Mouse (Mus musculus) WW6 (cell line): ENCODE results near the gene Col5a3.

Source experiments
- DNase-seq: peaks from one replicate; pipeline ENCODE4 v3.0.0-alpha.2; 2013; ENCODE audit warnings: low read depth, low spot score

Gene Col5a3

DNA sequence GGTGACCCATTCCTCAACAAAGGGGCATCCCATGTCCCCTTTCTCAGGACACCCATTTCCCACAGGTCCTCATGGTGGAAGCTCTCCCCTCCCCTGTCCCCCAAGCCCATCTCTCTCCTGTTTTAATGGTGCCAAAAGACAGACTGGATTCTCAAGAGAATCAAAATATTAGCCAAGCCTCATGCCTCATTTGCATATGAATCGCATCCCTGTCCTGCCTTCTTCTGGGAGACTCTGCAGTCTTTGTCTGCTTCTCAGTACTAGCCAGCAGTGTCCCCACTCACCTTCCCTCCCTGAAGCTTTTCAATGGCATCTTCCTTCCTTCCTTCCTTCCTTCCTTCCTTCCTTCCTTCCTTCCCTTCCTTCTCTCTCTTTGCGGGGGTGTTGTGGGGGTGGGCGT is 67.2 kb downstream of the Col5a3 start:
- DNase-seq: no peak

DNA sequence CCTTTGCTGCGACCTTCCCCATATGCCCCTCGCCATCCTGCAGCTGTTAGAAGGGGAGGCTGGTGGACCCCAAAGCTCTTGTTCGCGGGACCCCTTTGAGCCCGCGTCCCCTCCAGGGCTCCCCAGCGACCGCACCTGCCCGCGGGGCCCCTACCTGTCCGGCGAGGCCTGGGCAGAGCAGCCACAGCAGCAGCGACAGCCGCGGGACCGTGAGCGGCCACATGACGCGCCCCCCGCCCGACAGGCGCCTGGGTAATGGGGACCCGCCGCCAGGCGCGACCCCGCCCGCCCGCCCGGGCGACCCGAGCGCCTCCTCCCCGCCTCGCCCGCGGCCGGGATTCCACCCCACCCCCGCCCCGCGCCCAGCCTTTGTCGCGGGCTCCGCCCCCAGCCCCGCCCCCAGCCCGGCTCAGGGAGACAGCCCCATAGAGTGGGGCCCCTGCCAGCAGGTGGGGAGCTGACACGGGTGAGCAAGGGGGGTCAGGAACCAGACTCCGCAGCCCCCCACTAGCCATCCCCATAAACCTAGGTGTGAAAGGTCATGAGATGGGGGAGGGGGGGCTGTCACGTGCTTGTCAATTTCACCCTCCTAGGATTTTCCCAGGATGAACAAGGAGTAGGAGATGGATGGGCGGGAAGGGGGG is 68.7 kb downstream of the Col5a3 start, which contains the start of gene Olfm2:
Olfm2 (minus strand) TSS at position 333 of the 644 bp plus-strand sequence.
- no peak for DNase-seq

DNA sequence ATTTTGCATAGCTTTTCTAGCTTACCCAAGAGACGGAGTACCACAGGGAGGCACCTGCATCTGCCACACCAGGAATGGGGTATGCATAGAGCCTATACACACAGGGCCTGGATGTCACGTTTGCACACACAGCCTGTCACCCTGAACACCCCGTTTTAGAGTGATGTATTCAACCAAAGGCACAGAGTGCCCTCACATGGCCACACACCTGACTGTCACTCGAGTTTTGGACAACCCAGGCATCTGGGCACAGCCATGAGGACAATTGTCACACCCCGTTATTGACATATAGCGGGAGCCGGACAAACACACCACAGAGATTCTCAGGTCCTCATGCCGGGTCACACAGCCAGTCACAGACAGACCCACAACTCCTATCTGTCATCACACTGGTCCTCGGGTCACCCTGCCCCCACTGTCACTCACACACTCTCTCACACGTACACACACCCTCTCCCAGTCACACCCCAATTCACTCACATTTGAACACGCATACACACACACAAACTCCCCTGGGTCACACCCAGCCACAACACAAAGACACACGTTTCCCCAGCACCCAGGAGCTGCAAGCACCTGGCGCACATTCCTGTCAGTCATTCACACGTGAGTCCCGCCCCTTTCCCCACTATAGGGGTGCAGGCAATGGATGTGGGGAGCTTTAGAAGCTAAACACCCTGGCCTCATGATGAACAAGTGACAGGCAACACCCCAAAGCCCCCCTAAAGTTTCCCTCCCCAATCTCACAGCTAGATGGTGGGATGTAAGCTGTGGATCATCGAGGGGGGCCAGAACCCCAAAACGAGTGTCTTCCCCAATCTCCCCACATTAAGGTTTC is 69.5 kb downstream of the Col5a3 start:
- DNase-seq: no peak

DNA sequence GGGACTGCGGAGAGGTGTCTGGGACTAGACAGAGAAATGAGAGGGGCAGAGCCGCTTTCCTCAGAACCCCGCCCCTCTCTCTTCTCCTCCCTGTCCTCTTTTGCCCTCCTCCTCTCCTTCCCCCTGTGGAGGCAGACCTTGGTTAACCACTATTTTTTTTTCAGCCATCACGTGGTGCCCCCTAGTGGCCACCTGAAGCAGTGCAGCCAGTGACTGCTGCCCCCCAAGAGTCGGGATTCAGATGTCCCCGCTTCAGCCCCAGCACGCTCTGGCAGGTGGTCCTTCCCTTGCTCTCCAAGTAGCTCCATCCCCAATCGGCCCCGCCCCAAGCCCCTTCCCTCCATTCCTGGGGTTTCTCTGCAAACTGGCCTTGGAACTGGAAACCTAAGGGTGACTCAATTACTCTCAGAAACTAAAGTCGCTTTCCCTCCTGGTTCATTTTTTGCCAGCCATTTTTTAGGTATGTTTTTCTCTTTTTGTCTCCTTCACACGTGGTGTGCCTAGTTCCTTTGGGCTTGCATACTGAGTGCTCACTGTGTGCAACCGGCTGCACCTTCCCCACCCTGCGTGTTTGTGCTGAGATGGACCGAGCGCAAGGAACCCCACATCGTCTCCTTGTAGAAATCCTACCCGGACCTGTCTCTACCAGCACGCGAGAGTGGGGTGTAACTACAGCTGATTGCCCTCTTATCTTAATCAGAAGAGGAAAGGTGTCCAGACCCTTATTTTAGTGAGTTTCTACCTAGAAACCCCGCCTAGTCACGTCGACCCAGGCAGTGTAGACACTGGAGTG is 70.7 kb downstream of the Col5a3 start:
- no peak for DNase-seq

DNA sequence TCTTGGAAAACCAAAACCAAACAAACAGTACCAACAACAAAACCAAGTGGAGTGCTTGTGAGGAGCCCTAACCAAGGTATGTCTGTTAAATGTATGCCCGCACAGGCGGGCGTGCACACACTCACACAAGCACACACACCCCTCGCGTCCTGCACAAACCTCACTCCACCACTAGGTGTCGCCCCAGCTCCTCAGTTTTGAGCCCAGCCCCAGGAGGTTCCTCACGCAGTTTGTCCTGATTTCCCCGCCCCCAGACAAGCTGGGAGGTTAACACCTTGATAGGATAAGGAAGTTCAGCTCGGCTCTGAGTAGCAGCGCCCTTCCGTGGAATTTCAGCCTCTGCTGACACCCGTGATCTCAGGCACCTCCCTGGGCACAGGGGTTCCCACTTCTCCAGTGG is 74.5 kb downstream of the Col5a3 start:
- peak; percentile 80 for DNase-seq

DNA sequence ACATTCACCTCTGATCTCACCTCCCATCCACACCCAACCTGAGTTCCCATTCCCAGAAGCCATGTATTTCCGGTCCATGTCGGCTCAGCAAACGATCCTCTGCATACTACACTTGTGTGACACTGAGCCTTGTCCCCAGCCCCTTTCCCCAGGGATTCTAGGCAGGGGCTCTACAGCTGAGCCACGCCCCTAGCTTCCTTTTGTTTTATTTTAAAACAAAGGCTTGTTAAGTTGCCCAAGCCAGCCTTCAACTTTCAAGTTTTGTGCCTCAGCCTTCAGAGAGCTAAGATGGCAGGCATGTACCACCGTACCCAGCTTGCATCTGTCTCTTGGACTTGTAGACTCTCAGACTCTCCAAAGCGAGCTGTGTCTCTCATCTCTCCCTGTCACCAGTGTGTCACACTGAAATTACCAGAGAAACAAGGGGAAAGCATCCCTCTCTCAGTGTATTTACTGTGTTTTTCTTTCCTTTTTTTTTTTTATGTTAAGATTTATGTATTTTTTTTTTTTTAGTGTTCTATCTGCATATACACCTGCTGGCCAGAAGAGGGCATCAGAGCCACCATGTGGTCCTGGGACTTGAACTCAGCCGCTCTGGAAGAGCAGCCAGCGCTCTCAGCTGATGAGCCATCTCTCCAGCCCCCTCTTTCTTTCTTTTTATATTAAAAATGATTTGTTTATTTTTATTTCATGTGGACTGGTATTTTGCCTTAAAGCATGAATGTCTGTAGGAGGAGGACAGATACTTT is 76.4 kb downstream of the Col5a3 start:
- DNase-seq: no peak

DNA sequence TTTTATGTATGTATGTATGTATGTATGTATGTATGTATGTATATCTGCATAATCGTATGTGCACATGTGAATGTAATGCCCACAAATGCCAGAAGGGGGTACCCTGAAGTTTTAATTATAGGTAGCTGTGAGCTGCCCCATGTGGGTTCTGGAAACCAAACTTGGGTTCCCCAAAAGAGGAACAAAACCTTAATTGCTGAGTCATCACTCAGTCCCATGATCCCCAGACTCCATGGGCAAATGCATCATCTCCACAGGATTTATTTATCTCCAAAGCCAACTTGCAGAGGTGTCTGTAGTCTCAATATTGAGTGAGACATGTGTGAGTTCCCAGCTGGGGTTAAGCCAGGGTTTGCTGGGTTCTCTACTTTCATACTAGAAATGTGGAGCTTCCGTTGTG is 77.6 kb downstream of the Col5a3 start:
- DNase-seq: no peak

DNA sequence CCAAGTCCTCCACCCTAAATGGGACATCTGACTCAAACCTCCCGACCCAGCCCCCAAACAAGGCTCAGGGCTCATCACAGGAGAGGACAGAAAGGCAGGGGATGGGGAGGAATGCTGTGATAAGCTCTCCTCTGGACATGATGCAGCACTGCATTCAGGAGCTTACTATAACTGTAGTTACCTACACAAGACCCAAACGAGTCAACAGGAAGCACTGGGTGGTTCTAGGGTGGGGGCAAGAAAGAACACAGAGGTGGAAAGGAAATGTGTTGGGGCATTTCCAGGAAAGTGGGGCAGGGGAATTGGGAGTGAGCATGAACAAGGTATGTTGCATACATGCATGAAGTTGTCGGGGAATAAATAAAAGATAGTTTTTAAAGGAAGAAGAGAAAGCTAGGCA is 80.2 kb downstream of the Col5a3 start:
- DNase-seq: no peak

DNA sequence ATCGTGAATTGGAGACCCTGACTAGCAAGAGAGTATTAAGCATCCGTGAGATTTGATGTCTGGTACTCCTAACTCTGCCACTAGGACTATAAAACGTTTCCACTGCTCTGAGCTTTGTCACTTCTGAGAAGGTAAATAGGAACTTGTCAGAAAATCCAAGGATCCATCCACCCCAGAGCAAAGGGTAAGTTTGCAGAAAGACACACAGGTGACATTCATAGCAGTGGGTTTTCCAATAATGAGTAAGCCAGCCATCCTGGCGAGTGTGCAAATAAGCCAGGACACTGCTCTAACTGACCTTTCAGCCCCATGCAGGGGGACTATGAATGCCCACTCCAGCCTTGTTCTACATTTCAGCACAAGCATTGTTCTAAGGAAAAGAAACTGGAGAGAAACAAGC is 83.1 kb downstream of the Col5a3 start:
- no peak for DNase-seq

DNA sequence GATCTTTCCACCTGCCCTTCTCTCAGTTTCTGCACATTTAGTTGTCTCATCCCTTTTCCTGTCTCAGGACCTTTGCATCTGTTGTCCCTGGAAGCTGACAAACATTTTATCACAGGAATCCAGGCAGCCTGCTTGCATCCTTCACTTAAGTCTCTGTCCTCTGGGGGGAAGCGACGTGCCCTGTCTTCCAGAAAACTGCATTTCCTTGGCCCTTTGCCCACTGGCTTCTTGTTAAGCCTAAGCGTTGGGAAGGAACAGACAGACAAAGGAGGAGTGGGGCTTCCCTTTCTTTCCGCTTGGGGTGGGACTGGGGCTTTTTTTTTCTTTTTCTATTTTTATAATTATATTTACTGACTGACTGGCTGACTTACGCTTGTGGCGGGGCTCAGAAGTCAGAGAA is 85.4 kb downstream of the Col5a3 start:
- no peak for DNase-seq

DNA sequence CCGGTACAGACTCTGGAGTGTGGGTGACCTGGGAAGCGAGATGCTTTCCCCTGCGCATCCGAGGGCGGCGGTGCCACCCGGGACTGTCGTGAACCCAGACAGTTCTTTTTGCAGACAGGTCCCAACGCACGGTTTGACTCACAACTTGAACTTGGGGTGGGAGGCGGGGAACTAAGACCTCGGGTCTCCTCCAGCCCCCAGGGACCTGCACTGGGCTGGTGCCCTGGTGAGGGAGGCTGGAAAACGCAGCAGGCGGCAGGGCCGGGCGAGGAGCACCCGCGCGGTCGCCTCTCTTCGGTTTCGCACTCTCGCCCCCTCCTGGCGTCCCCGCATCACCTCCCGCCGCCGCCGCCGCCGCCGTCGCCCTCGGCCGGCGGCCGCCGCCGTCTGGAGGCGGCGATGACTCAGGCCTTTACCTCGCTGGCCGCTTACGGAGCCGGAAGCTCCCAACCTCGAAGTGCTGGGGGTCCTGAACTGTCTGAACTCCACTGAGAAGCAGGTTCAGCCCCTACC is 87.2 kb downstream of the Col5a3 start:
- no peak for DNase-seq

DNA sequence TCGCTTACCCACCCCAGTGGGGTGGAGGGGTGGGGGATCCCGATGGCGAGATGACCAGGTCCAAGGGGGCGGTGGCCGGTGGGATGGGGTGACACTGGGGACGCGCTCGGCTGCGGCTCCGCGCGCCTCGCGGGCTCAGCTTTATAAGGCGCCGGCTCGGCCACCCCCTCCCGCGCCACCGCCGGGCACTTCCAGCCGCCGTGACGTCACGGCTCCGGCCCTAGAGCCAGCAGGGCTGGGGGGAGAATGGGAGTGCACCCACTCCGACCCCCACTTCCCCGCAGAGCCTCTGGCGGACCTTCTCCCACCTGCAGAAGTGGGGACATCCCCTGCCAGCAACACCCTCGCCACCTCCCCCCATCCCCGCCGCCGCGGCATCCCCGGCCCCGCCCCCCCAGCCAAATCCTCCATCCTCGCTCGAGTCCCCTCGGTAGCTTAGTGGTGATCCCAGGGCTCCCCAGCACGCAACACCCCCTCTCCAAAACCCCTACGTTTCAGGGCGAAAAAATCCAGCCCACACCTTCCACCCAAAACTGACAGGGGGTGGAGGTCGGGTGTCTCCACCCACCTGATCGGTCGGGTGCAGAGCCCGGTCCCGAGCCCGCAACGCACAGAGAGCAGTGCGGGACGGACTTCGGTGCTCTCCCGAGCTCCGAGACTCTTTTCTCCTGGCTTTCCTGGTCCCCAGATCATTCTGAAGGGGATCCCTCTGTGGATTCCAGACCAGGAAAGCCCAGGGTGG is 87.8 kb downstream of the Col5a3 start:
- DNase-seq: no peak

DNA sequence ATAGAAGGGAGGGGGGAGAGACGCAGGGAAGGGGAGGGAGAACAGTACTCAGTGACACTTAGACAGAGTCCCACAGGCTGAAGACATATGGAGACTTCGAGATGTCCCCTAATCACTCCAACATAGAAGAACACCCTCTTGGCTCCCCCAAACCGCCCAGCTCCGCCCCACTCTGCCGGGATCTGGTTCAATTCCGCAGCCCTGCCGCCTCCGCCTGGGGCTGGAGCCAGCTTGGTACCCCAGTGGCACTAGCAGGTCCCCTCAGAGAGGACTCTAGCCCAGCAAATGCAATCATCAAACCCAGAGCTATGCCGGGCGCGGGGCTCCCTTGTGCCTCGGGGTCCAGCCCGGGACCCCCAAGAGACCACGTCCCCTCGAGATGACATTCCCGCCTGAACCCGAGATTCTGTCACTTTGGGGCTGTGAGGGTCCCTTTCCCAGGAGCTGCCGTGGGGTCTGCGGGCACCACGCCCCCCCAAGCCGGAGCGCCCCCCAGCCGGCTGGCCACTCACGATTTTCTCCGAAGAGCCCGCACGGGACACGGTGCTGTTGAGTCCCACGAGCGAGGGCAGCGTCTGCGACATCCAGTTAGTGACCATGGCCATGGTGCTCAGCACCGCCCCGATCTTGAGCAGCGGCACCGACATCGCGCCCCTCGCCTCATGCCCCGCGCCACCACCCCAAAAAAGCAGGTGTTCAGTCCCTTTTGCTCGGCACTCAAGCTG is 88.6 kb downstream of the Col5a3 start:
- DNase-seq: no peak

DNA sequence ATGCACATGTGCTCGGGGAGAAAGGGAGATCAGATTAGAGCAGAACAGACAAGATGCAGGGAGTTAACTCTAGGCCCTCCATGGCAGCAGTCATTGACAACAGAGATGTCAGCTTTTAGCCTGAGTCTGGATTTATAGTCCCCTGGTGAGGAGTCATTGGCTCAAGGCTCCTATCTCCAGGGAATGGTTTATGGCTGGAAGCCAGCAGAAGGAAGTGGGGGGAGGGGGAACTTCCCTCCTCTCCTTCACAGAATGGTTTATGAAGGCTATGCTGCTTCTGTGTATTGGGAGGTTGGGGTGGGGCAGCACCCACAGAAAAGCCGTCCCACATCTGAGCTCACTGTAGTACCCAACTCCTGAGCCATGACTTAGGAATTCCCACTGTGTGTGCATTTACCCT is 93.3 kb downstream of the Col5a3 start:
- DNase-seq: no peak
